Mouse (Mus musculus): Measurements from ENCODE around the gene Sorbs1. TPM values are rescaled to one million over a fixed set of nuclear protein-coding genes. Genes with fewer than 3 reads are reported as not detected.

Gene Sorbs1
- polyA plus RNA-seq, 1 experiment, result 84.4 TPM

DNA sequence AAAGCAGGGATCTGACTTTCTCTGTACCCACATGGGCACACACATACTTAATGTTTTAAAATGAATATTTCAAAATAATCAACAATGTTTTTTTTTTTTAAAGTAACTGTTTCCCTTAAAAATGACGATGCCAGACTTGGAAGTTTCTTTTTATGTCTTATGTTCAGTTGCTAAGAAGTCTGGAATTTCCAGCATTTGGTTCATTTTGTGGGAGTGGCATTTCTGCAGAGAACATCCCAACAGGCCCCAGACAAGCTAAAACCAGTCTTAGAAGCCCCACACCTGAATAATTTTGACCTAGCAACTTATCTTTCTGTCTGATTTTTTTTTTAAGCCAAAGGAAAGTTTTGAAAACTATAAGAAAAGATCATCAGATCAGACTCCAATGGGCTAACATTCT lies 258.0 kb downstream of the Sorbs1 start:
- Histone ChIP-seq H3K9ac (ENCODE audit: low read depth, poor library complexity, severe bottlenecking) (no peak overlapping the region), H3K4me1 (ENCODE audit: control insufficient read depth, insufficient read depth, low read length) (peaks cover 2% of the 10 kb centered on the region), H3K4me3 (ENCODE audit: low read depth, low read length) (no peak overlapping the region), H3K36me3 (ENCODE audit: control insufficient read depth, insufficient read depth, low read length, poor library complexity, severe bottlenecking) (peaks cover 13% of the 10 kb centered on the region; the same call in 1 of the 2 replicates), H3K9me3 (replicated peaks; ENCODE audit: control insufficient read depth, insufficient read depth, low read length, poor library complexity, severe bottlenecking) (no peaks in the 10 kb centered on the region), H3K27me3 (ENCODE audit: control insufficient read depth, insufficient read depth, low read length, poor library complexity, severe bottlenecking) (no peaks in the 10 kb centered on the region), H3K27ac (ENCODE audit: insufficient read depth, low read length) (no peak overlapping the region)
- TF ChIP-seq CTCF (IDR thresholded peaks at IDR 0.05; ENCODE audit: low read depth, low read length) (no peak), POLR2A (IDR thresholded peaks at IDR 0.05; ENCODE audit: insufficient read depth, low read length) (no peak), EP300 (IDR thresholded peaks at IDR 0.05; ENCODE audit: insufficient read depth, low read depth, low read length) (no peak)

DNA sequence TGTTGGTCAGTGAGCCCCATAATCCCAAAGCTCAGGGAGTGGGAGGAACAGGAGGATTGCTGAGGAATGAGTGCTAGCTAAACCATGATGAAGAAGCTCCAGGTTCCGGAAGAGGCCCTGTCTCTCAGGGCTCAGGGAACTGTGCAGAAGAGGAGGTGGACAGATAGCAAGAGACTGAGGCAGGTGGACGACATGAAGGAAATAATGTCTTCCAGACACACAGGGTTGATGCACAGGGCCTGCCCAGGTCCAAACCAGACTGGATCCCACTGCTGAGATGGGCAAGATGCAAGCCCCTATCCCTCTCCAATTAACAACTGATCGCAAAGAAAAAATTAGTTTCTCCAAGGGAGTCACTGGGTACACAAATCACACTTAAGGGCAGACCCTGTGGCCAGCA lies 258.8 kb downstream of the Sorbs1 start:
- Histone ChIP-seq H3K4me3 (ENCODE audit: low read depth, low read length) (no peak overlapping the region), H3K9ac (ENCODE audit: low read depth, poor library complexity, severe bottlenecking) (no peak overlapping the region), H3K9me3 (replicated peaks; ENCODE audit: control insufficient read depth, insufficient read depth, low read length, poor library complexity, severe bottlenecking) (no peaks in the 10 kb centered on the region), H3K27me3 (ENCODE audit: control insufficient read depth, insufficient read depth, low read length, poor library complexity, severe bottlenecking) (no peaks in the 10 kb centered on the region), H3K36me3 (ENCODE audit: control insufficient read depth, insufficient read depth, low read length, poor library complexity, severe bottlenecking) (peaks cover 18% of the 10 kb centered on the region), H3K4me1 (ENCODE audit: control insufficient read depth, insufficient read depth, low read length) (peaks cover 2% of the 10 kb centered on the region), H3K27ac (ENCODE audit: insufficient read depth, low read length) (no peak overlapping the region)
- TF ChIP-seq EP300 (IDR thresholded peaks at IDR 0.05; ENCODE audit: insufficient read depth, low read depth, low read length) (no peak), POLR2A (IDR thresholded peaks at IDR 0.05; ENCODE audit: insufficient read depth, low read length) (no peak), CTCF (IDR thresholded peaks at IDR 0.05; ENCODE audit: low read depth, low read length) (no peak)

DNA sequence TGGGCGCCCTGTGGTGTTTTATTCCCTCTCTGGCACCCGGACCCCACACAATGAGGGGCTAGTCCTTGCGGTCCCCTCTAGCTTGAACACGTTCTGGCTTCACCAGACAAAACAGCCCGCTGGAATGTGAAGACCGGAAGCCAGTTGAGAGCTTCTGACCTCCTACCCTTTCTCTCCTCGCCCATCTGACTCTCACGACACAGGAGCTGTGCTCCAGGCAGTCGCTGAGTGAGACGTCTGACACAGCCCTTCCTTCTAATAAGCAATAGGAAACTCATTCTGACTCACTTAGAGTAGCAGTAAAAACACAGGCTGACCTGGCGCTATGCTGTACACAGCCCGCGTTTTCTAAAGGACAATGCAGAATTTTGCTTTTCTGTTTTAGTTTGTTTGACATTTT lies 259.8 kb downstream of the Sorbs1 start:
- no peak overlapping the region for H3K27ac ChIP-seq (ENCODE audit: insufficient read depth, low read length)
- H3K4me1 ChIP-seq (ENCODE audit: control insufficient read depth, insufficient read depth, low read length), result peaks cover 2% of the 10 kb centered on the region
- peaks cover 22% of the 10 kb centered on the region for H3K36me3 ChIP-seq (ENCODE audit: control insufficient read depth, insufficient read depth, low read length, poor library complexity, severe bottlenecking)
- no peaks in the 10 kb centered on the region for H3K9me3 ChIP-seq (replicated peaks; ENCODE audit: control insufficient read depth, insufficient read depth, low read length, poor library complexity, severe bottlenecking)
- no peak overlapping the region for H3K9ac ChIP-seq (ENCODE audit: low read depth, poor library complexity, severe bottlenecking)
- no peak overlapping the region for H3K4me3 ChIP-seq (ENCODE audit: low read depth, low read length)
- TF ChIP-seq POLR2A (IDR thresholded peaks at IDR 0.05; ENCODE audit: insufficient read depth, low read length), result no peak
- no peak for TF ChIP-seq CTCF (IDR thresholded peaks at IDR 0.05; ENCODE audit: low read depth, low read length)
- 0 out of 2 replicates have a peak, but pooled peaks have one; percentile 20 for TF ChIP-seq EP300 (IDR thresholded peaks at IDR 0.05; ENCODE audit: insufficient read depth, low read depth, low read length)
- no peaks in the 10 kb centered on the region for H3K27me3 ChIP-seq (ENCODE audit: control insufficient read depth, insufficient read depth, low read length, poor library complexity, severe bottlenecking)

DNA sequence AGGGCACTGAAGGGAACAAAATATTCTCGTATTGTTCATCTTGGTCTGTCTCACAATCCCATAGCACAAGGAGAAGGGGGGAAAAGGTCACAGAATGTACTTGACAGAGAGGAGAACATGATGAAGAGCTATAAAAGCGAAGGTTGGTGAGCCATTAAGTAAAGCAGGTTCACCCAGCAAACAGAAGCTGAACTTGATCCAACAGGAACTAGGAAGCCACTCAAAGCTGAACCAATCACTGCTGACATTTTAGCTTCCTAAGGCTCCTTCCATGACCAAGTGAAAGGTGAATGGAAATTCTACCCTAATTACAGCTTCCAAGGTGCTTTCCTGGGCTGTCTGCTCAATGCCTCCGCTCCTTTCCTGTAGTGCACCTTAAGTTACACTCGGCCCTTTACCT lies 262.5 kb downstream of the Sorbs1 start:
- Histone ChIP-seq H3K9ac (ENCODE audit: low read depth, poor library complexity, severe bottlenecking) (no peak overlapping the region), H3K9me3 (replicated peaks; ENCODE audit: control insufficient read depth, insufficient read depth, low read length, poor library complexity, severe bottlenecking) (no peaks in the 10 kb centered on the region), H3K4me1 (ENCODE audit: control insufficient read depth, insufficient read depth, low read length) (peaks cover 2% of the 10 kb centered on the region), H3K27ac (ENCODE audit: insufficient read depth, low read length) (no peak overlapping the region), H3K4me3 (ENCODE audit: low read depth, low read length) (no peak overlapping the region), H3K27me3 (ENCODE audit: control insufficient read depth, insufficient read depth, low read length, poor library complexity, severe bottlenecking) (no peaks in the 10 kb centered on the region), H3K36me3 (ENCODE audit: control insufficient read depth, insufficient read depth, low read length, poor library complexity, severe bottlenecking) (peaks cover 22% of the 10 kb centered on the region)
- TF ChIP-seq EP300 (IDR thresholded peaks at IDR 0.05; ENCODE audit: insufficient read depth, low read depth, low read length) (no peak), POLR2A (IDR thresholded peaks at IDR 0.05; ENCODE audit: insufficient read depth, low read length) (no peak), CTCF (IDR thresholded peaks at IDR 0.05; ENCODE audit: low read depth, low read length) (no peak)

DNA sequence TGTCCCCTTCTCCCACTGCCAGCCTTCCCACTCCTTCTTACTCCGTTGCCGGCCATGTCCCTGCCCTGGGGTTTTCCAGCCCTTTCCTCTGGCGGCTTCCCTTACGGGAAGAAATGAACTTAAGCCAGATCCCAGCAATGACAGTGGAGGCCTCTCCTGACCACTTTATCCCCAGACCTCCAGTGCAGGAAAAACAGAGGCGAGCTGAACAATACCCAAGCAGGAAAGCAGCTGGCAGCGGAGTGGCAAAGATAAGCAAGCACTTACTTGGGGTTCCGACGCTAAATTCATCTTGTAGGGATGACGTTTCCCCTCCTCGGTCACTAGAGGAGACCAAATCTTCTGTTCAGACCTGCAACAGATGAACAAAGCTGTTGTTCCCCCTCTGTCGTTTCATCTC lies 264.2 kb downstream of the Sorbs1 start:
- no peaks in the 10 kb centered on the region for H3K27me3 ChIP-seq (ENCODE audit: control insufficient read depth, insufficient read depth, low read length, poor library complexity, severe bottlenecking)
- no peak overlapping the region for H3K4me3 ChIP-seq (ENCODE audit: low read depth, low read length)
- H3K9ac ChIP-seq (ENCODE audit: low read depth, poor library complexity, severe bottlenecking), result no peak overlapping the region
- H3K27ac ChIP-seq (ENCODE audit: insufficient read depth, low read length), result no peak overlapping the region
- TF ChIP-seq CTCF (IDR thresholded peaks at IDR 0.05; ENCODE audit: low read depth, low read length) (no peak), POLR2A (IDR thresholded peaks at IDR 0.05; ENCODE audit: insufficient read depth, low read length) (no peak), EP300 (IDR thresholded peaks at IDR 0.05; ENCODE audit: insufficient read depth, low read depth, low read length) (no peak)
- H3K4me1 ChIP-seq (ENCODE audit: control insufficient read depth, insufficient read depth, low read length), result no peaks in the 10 kb centered on the region
- no peaks in the 10 kb centered on the region for H3K9me3 ChIP-seq (replicated peaks; ENCODE audit: control insufficient read depth, insufficient read depth, low read length, poor library complexity, severe bottlenecking)
- H3K36me3 ChIP-seq (ENCODE audit: control insufficient read depth, insufficient read depth, low read length, poor library complexity, severe bottlenecking), result peaks cover 22% of the 10 kb centered on the region

DNA sequence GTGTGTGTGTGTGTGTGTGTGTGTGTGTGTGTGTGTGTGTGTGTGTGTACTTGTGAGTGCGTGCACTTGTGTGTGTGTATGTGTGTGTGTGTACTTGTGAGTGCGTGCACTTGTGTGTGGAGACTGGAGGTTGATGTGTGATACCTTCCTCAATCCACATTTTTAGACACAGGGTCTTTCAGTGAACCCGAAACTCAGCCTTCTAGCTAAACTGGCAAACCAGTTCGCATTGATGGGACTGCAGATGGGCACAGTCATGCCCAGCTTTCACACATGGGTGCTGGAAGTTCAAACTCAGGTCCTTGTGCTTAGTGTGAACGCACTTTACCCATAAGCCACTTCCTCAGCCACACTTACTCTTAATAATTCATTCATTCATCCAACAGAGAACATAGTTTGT lies 265.1 kb downstream of the Sorbs1 start:
- peaks cover 22% of the 10 kb centered on the region for H3K36me3 ChIP-seq (ENCODE audit: control insufficient read depth, insufficient read depth, low read length, poor library complexity, severe bottlenecking)
- no peak for TF ChIP-seq POLR2A (IDR thresholded peaks at IDR 0.05; ENCODE audit: insufficient read depth, low read length)
- TF ChIP-seq EP300 (IDR thresholded peaks at IDR 0.05; ENCODE audit: insufficient read depth, low read depth, low read length), result no peak
- H3K27me3 ChIP-seq (ENCODE audit: control insufficient read depth, insufficient read depth, low read length, poor library complexity, severe bottlenecking), result no peaks in the 10 kb centered on the region
- no peak overlapping the region for H3K4me3 ChIP-seq (ENCODE audit: low read depth, low read length)
- no peaks in the 10 kb centered on the region for H3K9me3 ChIP-seq (replicated peaks; ENCODE audit: control insufficient read depth, insufficient read depth, low read length, poor library complexity, severe bottlenecking)
- H3K4me1 ChIP-seq (ENCODE audit: control insufficient read depth, insufficient read depth, low read length), result no peaks in the 10 kb centered on the region
- H3K9ac ChIP-seq (ENCODE audit: low read depth, poor library complexity, severe bottlenecking), result no peak overlapping the region
- H3K27ac ChIP-seq (ENCODE audit: insufficient read depth, low read length), result no peak overlapping the region
